Mouse (Mus musculus) heart, adult 2 months (tissue): ENCODE data around the gene Necap2.

Source experiments
- CTCF ChIP-seq: fragments of 200-600 bp; IDR thresholded peaks from 2 replicates; pipeline ENCODE4 v1.8.1; 2022; ENCODE audit warnings: antibody characterized with exemption, mild to moderate bottlenecking, moderate library complexity
- EP300 ChIP-seq: fragments of 200-500 bp; IDR thresholded peaks from 2 replicates; pipeline ENCODE4 v1.6.1; 2011; ENCODE audit warnings: low read depth, low read length, control low read depth; ENCODE audit not compliant: insufficient read depth
- POLR2A ChIP-seq: fragments of 200-500 bp; IDR thresholded peaks from 2 replicates; pipeline ENCODE4 v1.6.1; 2011; ENCODE audit warnings: mild to moderate bottlenecking, low read depth, low read length, control low read depth; ENCODE audit not compliant: insufficient read depth

DNA sequence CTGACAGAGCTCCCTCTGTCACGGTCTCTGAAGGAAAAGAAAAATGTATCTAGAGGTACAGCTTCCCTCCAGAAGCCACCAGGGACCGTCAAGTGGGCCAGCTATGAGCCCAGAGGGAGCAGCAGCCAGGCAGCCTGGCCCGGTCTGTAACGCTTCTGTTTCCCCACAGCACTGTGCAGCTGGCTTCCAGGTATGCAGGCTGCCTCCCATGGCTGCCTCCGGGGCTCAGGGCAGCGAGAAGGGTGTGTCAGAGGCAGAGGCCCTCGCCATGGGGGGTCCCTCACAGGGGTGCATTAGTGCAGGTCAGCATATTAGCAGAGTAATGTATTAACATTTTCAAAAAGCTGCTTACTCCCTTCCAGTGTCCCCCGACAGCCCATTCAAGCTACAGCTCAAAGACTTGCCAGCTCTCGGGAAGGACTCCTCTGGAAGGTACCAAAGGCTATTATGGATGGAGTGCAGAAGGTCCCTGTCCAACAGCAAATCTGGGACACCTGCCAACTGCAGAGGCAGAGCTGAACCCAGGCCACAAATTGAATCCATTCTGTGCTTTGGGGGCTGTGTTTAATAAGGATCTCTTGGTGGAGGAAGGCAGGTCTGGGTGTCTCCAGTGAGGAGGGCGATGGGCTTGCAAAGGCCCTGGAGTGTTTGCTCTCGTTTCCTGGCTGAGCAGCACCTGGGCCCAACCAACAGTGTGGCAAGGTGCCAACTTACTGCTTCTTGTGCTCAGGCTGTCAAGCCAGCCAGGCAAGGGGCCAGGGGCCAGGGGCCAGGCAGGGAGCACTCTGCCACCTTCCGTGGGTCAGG is 11.2 kb downstream of the Necap2 start:
- no peak for TF ChIP-seq POLR2A
- no peak for TF ChIP-seq CTCF
- no peak for TF ChIP-seq EP300
